Mouse (Mus musculus) splenic B cell, adult 2 months (primary cell): ENCODE results near the gene Afap1.

ENCODE experiments used
- DNase-seq: peaks from one replicate; pipeline ENCODE4 v3.0.0-alpha.2; 2011; ENCODE audit warnings: low read depth, low spot score
- H3K27me3 ChIP-seq: 2 replicates; pipeline ENCODE4 v1.6.1; 2012; ENCODE audit warnings: mild to moderate bottlenecking, low read length, moderate library complexity, mixed read lengths; ENCODE audit not compliant: control insufficient read depth, poor library complexity, insufficient read depth, severe bottlenecking
- H3K36me3 ChIP-seq: 2 replicates; pipeline ENCODE4 v1.6.1; 2012; ENCODE audit warnings: mild to moderate bottlenecking, low read length, moderate library complexity, mixed read lengths; ENCODE audit not compliant: control insufficient read depth, poor library complexity, insufficient read depth, severe bottlenecking

The Afap1 gene

DNA sequence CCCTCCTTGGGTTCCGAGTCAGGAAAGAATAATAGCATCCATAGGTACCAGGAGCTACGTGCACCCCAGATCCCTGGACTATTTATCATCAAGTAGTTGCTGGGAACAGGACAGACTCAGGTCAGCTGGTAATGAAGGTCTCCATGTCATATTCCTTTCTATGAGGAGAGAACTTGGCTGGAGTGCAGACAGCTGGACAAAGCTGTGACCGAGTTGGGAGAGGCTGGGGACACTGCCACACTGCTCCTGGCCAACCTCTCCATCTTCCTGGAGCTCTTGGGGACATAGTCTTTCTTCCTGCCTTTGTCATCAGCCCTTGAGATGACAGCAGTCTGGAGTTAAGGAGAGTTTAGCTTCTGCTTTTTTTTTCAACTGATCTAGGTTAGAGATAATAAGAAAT is 76.7 kb downstream of the Afap1 start:
- no peaks in the 10 kb centered on the region for H3K27me3 ChIP-seq
- no peaks in the 10 kb centered on the region for H3K36me3 ChIP-seq
- no peak for DNase-seq

DNA sequence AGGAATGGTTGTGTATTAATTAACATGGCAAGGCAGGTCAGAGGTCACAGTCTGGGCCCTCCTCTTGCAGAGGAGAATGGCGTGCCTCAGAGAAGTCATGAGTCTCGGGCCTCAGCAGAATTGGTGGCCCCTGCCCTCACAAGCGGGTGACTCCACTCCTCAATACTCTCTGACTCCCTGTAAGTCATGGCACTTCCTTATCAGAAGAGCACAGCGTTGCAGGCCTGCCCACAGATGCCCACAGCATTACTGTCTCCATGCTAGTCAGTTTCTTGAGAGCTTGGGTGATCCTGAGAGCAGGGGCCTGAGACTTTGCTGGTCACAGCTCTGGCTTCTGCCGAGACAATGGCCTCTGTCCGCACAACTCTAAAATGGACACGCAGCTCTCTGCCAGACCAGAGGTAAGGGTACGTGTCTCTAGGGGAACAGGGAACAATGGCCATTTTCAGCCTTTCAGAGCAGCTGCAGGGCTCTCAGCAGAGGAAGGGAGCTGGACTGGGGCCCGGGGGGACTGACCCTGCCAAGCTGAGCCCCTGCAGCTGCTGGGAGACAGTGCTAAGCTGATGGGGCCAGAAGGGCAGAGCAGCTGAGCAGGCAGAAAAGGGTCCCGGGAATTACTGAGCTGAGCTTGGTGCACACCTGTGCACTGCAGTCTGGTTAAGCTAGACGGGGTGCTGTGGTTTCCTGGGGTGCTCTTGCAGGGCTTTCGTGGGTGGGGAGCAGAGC is 77.4 kb downstream of the Afap1 start:
- H3K36me3 ChIP-seq: no peaks in the 10 kb centered on the region
- no peak for DNase-seq
- no peaks in the 10 kb centered on the region for H3K27me3 ChIP-seq

DNA sequence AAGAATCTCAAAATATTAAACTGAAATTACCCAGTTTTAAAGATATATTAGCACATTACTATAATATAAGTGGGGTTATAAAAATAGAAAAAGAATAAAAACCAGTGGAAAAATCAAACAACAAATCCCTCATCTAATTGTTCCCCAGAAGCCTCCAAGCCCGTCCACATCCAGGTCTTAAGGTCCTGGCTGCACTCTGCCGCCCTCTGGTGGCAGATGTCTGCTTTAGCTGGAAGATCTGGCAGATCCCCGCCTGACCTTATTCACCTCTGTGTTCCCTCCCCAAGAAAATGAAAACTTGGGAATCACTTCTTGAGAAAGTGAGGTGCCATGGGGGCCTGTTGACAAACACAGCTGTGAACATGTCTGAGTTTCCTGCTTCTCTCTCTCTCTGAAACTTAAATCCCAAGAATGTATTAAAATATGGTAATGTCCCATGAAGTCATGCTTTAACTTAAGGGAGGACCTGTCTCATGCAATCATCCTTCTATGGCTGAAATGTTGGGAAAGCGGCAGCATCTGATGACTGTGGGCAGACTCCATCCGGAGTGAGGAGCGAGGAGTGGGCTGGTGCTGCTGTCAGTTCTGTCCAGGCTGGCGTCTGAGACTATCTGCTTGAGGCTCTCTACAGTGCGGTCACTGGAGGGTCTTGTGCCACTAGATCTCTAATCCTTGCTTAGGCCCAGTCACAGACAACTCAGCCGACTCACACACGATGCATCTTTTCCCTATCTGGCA is 78.9 kb downstream of the Afap1 start:
- no peaks in the 10 kb centered on the region for H3K36me3 ChIP-seq
- no peaks in the 10 kb centered on the region for H3K27me3 ChIP-seq
- DNase-seq: peak; percentile 78

DNA sequence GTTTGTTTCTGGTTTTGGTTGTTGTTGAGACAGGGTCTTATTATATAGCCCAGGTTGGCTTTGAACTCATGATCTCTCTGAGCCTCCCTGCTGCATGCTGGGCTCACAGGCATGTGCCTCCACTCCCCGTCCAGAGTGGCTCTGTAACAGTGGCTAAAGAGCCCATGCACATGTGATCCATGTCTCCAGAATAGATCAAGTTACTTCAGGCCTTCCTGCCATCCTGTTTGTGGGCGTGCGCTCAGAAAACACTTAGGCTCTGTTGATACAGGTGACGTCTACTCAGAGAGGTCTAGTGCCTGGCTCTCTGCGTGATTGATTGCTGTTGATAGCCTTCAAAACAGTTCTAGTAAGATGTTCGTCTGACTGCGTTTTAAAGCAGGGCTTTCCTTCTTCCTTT is 79.6 kb downstream of the Afap1 start:
- no peaks in the 10 kb centered on the region for H3K36me3 ChIP-seq
- DNase-seq: no peak
- no peaks in the 10 kb centered on the region for H3K27me3 ChIP-seq

GRCm38 (mm10) chr5:35973800-35974199 is 80.7 kb downstream of the Afap1 start:
- no peaks in the 10 kb centered on the region for H3K27me3 ChIP-seq
- DNase-seq: peak; percentile 13
- H3K36me3 ChIP-seq: no peaks in the 10 kb centered on the region

GRCm38 (mm10) chr5:35974265-35974664 is 81.1 kb downstream of the Afap1 start:
- Histone ChIP-seq H3K27me3 (no peaks in the 10 kb centered on the region), H3K36me3 (no peaks in the 10 kb centered on the region)
- no peak for DNase-seq

GRCm38 (mm10) chr5:35975681-35976080 is 82.6 kb downstream of the Afap1 start:
- Histone ChIP-seq H3K27me3 (no peaks in the 10 kb centered on the region), H3K36me3 (no peaks in the 10 kb centered on the region)
- DNase-seq: peak; percentile 75

GRCm38 (mm10) chr5:35980542-35980941 is 87.4 kb downstream of the Afap1 start:
- Histone ChIP-seq H3K27me3 (no peaks in the 10 kb centered on the region), H3K36me3 (no peaks in the 10 kb centered on the region)
- DNase-seq: no peak

GRCm38 (mm10) chr5:35981341-35981740 is 88.2 kb downstream of the Afap1 start:
- Histone ChIP-seq H3K27me3 (no peaks in the 10 kb centered on the region), H3K36me3 (no peaks in the 10 kb centered on the region)
- DNase-seq: no peak

GRCm38 (mm10) chr5:35981976-35982375 is 88.9 kb downstream of the Afap1 start:
- Histone ChIP-seq H3K36me3 (no peaks in the 10 kb centered on the region), H3K27me3 (no peaks in the 10 kb centered on the region)
- peak; percentile 79 for DNase-seq

GRCm38 (mm10) chr5:35985611-35986010 is 92.5 kb downstream of the Afap1 start:
- no peak for DNase-seq
- no peaks in the 10 kb centered on the region for H3K27me3 ChIP-seq
- no peaks in the 10 kb centered on the region for H3K36me3 ChIP-seq

DNA sequence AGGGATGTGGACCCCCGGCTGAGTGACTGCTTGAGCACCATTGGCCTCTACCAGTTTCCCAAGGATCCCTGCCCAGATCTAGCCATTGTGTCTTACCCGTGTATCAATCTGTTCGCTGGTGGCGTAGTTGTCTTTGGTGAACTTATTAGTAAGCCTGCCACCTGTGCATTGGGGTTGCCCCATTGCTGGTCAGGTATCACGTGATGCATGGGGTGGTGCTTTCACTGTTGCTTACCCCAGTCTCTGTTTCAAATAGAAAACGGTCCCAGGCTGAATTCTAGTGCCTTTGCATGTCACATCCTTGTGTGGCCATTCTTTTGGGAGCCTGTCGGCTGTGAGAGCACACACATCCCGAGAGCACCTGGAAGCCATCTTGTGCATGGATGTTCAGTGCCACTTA is 95.0 kb downstream of the Afap1 start:
- no peak for DNase-seq
- no peaks in the 10 kb centered on the region for H3K27me3 ChIP-seq
- H3K36me3 ChIP-seq: no peaks in the 10 kb centered on the region

DNA sequence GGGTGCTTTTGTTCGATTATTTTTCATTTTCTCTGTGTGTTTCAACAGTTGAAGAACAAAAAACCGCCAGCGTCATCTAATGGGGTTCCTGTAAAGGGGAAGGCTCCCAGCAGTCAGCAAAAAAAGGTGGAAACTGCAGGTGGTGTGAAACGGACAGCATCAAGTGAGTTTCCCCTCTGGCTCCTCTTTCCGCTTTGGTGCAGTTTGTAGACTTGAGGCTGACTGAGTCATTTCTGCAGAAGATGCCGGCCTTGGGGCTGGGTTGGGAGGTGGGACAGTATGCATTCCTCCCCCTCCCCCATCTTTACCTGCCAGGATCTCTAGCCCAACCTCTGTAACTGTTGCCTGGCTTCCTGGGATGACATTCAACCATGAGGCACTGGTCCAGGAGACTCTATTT is 96.4 kb downstream of the Afap1 start:
- Histone ChIP-seq H3K36me3 (no peaks in the 10 kb centered on the region), H3K27me3 (no peaks in the 10 kb centered on the region)
- no peak for DNase-seq

- H3K36me3 ChIP-seq: no peaks in the 10 kb centered on the region
- no peak for DNase-seq
- no peaks in the 10 kb centered on the region for H3K27me3 ChIP-seq
Observed at GRCm38 (mm10) chr5:35989986-35990735, 97.0 kb downstream of the Afap1 start.

- DNase-seq: no peak
- Histone ChIP-seq H3K27me3 (no peaks in the 10 kb centered on the region), H3K36me3 (no peaks in the 10 kb centered on the region)
Observed at GRCm38 (mm10) chr5:36003797-36004196, 110.7 kb downstream of the Afap1 start.
